Mouse (Mus musculus) neural tube, embryonic 13.5 days (tissue): ENCODE measurements around the gene Ctcfl. TPM values are rescaled to one million over a fixed set of nuclear protein-coding genes. Genes with fewer than 3 reads are reported as not detected.

ENCODE experiments used
- ATAC-seq: fragments of 200-750 bp; cut with Nextera tagmentation; 2 replicates; pipeline ENCODE4 v1.8.0; 2017; ENCODE audit warnings: low read depth, mild to moderate bottlenecking, moderate TSS enrichment, moderate library complexity
- H3K27ac ChIP-seq: fragments of 300-500 bp; sonication (generic); replicated peaks from 2 replicates; pipeline ENCODE4 v1.5.1; 2015; ENCODE audit warnings: moderate library complexity, mild to moderate bottlenecking, inconsistent platforms
- H3K27me3 ChIP-seq: fragments of 300-500 bp; sonication (generic); 2 replicates; pipeline ENCODE4 v1.6.1; 2015; ENCODE audit warnings: mild to moderate bottlenecking, inconsistent platforms
- H3K36me3 ChIP-seq: fragments of 300-500 bp; sonication (generic); 2 replicates; pipeline ENCODE4 v1.6.1; 2015; ENCODE audit warnings: mild to moderate bottlenecking, inconsistent platforms
- H3K4me1 ChIP-seq: fragments of 300-500 bp; sonication (generic); replicated peaks from 2 replicates; pipeline ENCODE4 v1.6.1; 2015; ENCODE audit warnings: inconsistent platforms
- H3K4me2 ChIP-seq: fragments of 300-500 bp; sonication (generic); 2 replicates; pipeline ENCODE4 v1.6.1; 2015; ENCODE audit warnings: inconsistent platforms, mild to moderate bottlenecking, moderate library complexity
- H3K4me3 ChIP-seq: fragments of 300-500 bp; sonication (generic); 2 replicates; pipeline ENCODE4 v1.5.1; 2015; ENCODE audit warnings: mild to moderate bottlenecking, inconsistent platforms
- H3K9ac ChIP-seq: fragments of 300-500 bp; sonication (generic); 2 replicates; pipeline ENCODE4 v1.6.1; 2015; ENCODE audit warnings: moderate library complexity, mild to moderate bottlenecking, inconsistent platforms
- H3K9me3 ChIP-seq: fragments of 300-500 bp; sonication (generic); 2 replicates; pipeline ENCODE4 v1.6.1; 2016; ENCODE audit warnings: inconsistent platforms
- WGBS: fragments of 180-500 bp; shearing (Covaris S2); methylation state at CpG from one replicate; pipeline ENCODE4 v1.1.7; 2015; 5-methylcytosine and 5-hydroxymethylcytosine counted together
- polyA plus RNA-seq: library from polyadenylated mRNA; unstranded; fragments of >200 nt; fragmentation: Nextera tagmentation; extraction: Ambion mirVana; gene quantifications from 2 replicates; pipeline ENCODE4 v1.2.1, GENCODE M21; 2015

Ctcfl gene
- polyA plus RNA-seq, 1 experiment from 2014 or later: 0.13 TPM

DNA sequence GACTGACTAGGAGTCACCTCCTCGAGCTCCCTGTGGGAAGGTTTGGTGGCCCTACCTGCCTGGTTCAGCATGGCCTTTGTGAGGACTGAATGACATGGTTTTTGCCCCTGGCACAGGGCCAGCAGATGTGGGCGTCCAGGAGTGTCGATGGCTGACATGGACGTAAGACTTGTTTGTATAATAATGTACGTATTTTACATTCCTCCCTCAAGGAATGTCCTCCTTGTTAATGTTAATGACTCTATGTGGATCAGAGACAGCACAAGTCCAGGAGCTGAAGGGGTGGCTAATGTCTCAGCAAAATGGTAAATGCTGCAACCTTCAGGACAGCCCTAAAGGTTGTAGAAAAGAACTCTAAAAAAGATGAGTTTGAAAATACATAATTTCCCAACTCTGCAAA is 45.7 kb downstream of the Ctcfl start:
- Histone ChIP-seq H3K9me3 (no peaks in the 10 kb centered on the region), H3K4me1 (no peaks in the 10 kb centered on the region), H3K4me3 (no peak overlapping the region), H3K4me2 (no peak overlapping the region), H3K9ac (no peak overlapping the region), H3K27ac (no peak overlapping the region), H3K27me3 (no peaks in the 10 kb centered on the region), H3K36me3 (no peaks in the 10 kb centered on the region)
- ATAC-seq: no peak
- 76% methylated on average over 5 of the region's 5 CpGs for WGBS

DNA sequence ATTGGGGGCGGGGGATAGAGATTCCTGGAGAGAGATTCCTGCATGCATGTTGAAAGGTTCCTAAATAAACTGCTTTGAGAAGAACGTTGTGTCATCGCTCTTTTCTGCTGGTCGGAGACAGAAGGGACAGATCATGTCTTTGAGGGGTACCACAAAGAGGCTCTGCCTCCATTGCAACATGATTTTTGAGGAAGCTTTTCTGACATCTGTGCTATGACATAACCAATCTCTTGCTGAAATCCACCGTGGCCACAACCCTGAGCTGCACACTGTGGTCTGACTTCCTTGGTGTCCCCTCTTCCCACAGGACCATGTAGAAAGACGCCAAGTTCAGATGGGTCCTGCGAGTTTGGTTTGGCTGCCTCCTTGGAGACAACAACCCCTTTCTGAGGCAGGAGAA is 46.4 kb downstream of the Ctcfl start:
- Histone ChIP-seq H3K27me3 (no peaks in the 10 kb centered on the region), H3K9ac (no peak overlapping the region), H3K9me3 (0 out of 2 replicates have a peak, but pooled peaks cover 4% of the 10 kb centered on the region), H3K4me3 (no peak overlapping the region), H3K4me1 (no peaks in the 10 kb centered on the region), H3K36me3 (no peaks in the 10 kb centered on the region), H3K4me2 (no peak overlapping the region), H3K27ac (no peak overlapping the region)
- ATAC-seq: no peak
- 95% methylated on average over 7 of the region's 7 CpGs for WGBS

DNA sequence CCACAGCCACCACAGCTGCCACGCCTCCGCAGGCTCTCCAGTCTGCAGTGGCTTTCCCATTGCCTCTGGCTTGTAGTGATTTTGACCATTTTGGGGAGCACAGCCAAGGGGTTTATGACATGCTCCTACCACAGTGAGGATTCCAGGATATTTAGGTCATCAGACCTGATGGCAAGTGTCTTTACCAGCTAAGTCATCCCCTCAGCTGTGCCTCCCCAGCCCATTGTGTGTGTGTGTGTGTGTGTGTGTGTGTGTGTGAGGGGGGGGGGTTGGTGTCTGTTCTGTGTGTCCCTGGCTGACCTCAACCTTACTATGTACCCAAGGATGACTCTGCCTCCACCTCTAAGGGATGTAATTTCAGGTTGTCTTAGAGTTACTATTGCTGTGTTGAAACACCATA is 54.5 kb downstream of the Ctcfl start:
- Histone ChIP-seq H3K27ac (no peak overlapping the region), H3K9me3 (0 out of 2 replicates have a peak, but pooled peaks cover 7% of the 10 kb centered on the region), H3K4me1 (no peaks in the 10 kb centered on the region), H3K4me2 (no peak overlapping the region), H3K9ac (no peak overlapping the region), H3K27me3 (no peaks in the 10 kb centered on the region), H3K36me3 (no peaks in the 10 kb centered on the region), H3K4me3 (no peak overlapping the region)
- 97% methylated on average over 2 of the region's 2 CpGs for WGBS
- ATAC-seq: no peak

DNA sequence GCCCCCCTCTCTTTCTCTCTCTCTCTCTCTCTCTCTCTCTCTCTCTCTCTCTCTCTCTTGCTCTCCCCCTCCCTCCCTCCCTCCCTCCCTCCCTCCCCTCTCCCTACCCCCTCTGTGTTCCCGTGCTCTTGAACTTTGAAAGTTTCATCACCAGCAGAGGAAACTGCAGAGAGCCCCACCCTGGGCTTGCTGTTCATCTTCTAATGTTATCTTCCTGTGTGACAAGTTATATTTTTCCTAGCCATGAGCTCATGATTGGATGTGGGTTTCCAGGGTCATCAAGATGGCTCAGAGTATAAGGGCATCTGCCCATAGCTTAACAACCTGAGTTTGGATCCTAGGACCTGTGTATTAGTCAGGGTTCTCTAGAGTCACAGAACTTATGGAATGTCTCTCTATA is 56.1 kb downstream of the Ctcfl start:
- H3K27ac ChIP-seq: no peak overlapping the region
- H3K4me2 ChIP-seq: no peak overlapping the region
- H3K36me3 ChIP-seq: no peaks in the 10 kb centered on the region
- no peaks in the 10 kb centered on the region for H3K27me3 ChIP-seq
- H3K4me1 ChIP-seq: no peaks in the 10 kb centered on the region
- no peak overlapping the region for H3K9ac ChIP-seq
- ATAC-seq: no peak
- 0 out of 2 replicates have a peak, but pooled peaks cover 6% of the 10 kb centered on the region for H3K9me3 ChIP-seq
- no peak overlapping the region for H3K4me3 ChIP-seq
- WGBS: 71% methylated on average over 1 of the region's 1 CpGs

DNA sequence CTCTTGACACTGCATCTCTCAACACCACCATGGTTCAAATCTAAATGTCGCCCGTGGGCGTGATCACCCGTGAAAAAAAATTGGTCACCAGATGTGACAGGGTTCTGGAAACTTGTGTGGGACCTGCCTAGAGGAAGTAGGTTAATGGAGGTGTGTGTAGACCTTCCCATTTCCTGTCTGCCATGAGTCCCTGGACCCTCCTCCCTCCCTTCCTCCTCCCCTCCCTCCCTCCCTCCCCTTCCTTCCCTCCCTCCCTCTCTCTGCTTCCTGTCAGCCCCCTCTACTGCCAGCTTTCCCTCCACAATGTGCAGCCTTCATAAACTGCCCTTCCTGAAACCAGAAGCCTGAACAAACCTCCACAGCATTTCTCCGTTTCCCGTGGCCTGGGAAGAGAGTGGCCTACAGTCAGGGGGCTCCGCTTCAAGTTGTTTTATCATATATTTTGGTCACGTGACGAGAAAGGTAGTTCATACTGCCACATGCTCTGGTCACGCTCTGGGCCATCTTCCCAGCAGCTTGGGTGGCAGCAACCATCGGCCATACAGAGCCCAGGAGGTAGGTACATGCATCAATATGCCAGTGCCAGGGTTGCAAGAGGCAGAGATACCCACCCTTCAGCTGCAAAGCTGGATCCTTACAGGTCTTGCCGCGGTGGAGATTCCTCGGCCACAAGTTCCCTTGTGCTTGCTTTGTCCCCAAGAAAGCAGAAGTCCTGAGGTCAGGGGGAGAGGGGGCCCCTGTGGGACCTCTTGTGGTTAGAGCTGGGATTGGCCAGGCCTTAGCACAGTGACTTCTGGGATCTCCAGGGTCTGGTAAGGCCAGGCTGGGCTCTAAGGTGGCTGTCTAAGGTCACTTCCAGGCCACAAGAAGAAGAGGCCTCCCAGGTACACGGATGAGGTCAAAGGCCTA is 57.6 kb downstream of the Ctcfl start:
- Histone ChIP-seq H3K36me3 (no peaks in the 10 kb centered on the region), H3K9ac (no peak overlapping the region), H3K9me3 (no peaks in the 10 kb centered on the region), H3K27me3 (no peaks in the 10 kb centered on the region), H3K4me2 (no peak overlapping the region), H3K27ac (no peak overlapping the region), H3K4me1 (no peaks in the 10 kb centered on the region), H3K4me3 (no peak overlapping the region)
- 80% methylated on average over 15 of the region's 15 CpGs for WGBS
- ATAC-seq: no peak

GRCm38 (mm10) chr2:173060450-173060849 is 58.9 kb downstream of the Ctcfl start:
- WGBS: 91% methylated on average over 9 of the region's 9 CpGs
- Histone ChIP-seq H3K4me1 (no peaks in the 10 kb centered on the region), H3K4me2 (no peak overlapping the region)

GRCm38 (mm10) chr2:173058263-173058662 is 61.1 kb downstream of the Ctcfl start:
- no peaks in the 10 kb centered on the region for H3K4me1 ChIP-seq
- no peak overlapping the region for H3K4me3 ChIP-seq
- H3K9ac ChIP-seq: no peak overlapping the region
- no peak overlapping the region for H3K4me2 ChIP-seq
- no peak overlapping the region for H3K27ac ChIP-seq
- no peaks in the 10 kb centered on the region for H3K9me3 ChIP-seq
- ATAC-seq: no peak
- H3K36me3 ChIP-seq: no peaks in the 10 kb centered on the region
- WGBS: 50% methylated on average over 11 of the region's 11 CpGs
- no peaks in the 10 kb centered on the region for H3K27me3 ChIP-seq

More at GRCm38 (mm10) chr2:173060450-173060849, 58.9 kb downstream of the Ctcfl start:
- Histone ChIP-seq H3K9me3 (no peaks in the 10 kb centered on the region), H3K27me3 (no peaks in the 10 kb centered on the region), H3K9ac (no peak overlapping the region), H3K27ac (no peak overlapping the region), H3K4me3 (no peak overlapping the region), H3K36me3 (no peaks in the 10 kb centered on the region)
- ATAC-seq: no peak

GRCm38 (mm10) chr2:173057623-173058022 is 61.7 kb downstream of the Ctcfl start:
- Histone ChIP-seq H3K4me1 (no peaks in the 10 kb centered on the region), H3K9ac (no peak overlapping the region), H3K9me3 (no peaks in the 10 kb centered on the region), H3K27ac (no peak overlapping the region), H3K4me2 (no peak overlapping the region), H3K27me3 (no peaks in the 10 kb centered on the region), H3K36me3 (no peaks in the 10 kb centered on the region), H3K4me3 (no peak overlapping the region)
- 62% methylated on average over 10 of the region's 10 CpGs for WGBS
- no peak for ATAC-seq

DNA sequence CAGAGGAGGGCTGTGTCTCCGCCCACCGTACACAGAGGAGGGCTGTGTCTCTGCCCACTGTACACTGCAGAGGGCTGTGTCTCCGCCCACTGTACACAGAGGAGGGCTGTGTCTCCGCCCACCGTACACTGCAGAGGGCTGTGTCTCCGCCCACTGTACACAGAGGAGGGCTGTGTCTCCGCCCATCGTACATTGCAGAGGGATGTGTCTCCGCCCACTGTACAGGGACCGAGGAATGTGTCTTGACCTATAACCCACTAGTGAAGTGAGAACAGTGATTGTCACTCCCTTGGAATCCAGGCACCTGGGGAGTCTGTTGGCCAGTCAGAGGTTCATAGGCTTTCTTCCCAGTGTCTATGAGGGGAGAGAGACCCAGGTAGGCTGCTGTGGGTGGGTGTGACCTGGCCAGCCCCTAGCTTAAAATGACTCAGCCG is 62.4 kb downstream of the Ctcfl start:
- Histone ChIP-seq H3K9me3 (no peaks in the 10 kb centered on the region), H3K4me2 (no peak overlapping the region), H3K4me3 (no peak overlapping the region), H3K9ac (no peak overlapping the region), H3K27me3 (no peaks in the 10 kb centered on the region), H3K4me1 (no peaks in the 10 kb centered on the region), H3K27ac (no peak overlapping the region), H3K36me3 (no peaks in the 10 kb centered on the region)
- ATAC-seq: no peak
- 74% methylated on average over 11 of the region's 11 CpGs for WGBS

GRCm38 (mm10) chr2:173056303-173056881 is 62.9 kb downstream of the Ctcfl start:
- Histone ChIP-seq H3K4me2 (no peak overlapping the region), H3K9me3 (no peaks in the 10 kb centered on the region), H3K9ac (no peak overlapping the region), H3K27ac (no peak overlapping the region), H3K36me3 (no peaks in the 10 kb centered on the region), H3K4me3 (no peak overlapping the region), H3K4me1 (no peaks in the 10 kb centered on the region), H3K27me3 (no peaks in the 10 kb centered on the region)
- 83% methylated on average over 10 of the region's 10 CpGs for WGBS
- ATAC-seq: no peak

DNA sequence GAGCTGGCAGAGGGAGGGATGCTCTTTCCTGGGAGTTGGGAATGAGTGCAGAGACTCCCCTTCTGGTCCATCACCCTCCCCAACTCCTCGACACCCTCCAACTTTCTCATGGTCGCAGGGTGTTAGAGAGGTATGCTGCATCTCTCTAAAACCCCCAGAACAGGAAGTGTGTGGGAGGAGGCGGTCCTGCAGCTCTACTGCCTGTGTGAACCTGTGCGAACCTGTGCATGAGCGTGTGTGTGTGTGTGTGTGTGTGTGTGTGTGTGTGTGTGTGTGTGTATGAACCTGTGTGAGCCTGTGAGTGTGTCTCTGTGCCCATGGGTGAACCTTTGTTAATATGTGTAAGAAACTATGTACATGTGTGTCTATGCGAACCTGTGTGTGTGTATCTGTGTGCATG is 65.5 kb downstream of the Ctcfl start:
- H3K4me2 ChIP-seq: no peak overlapping the region
- H3K27ac ChIP-seq: no peak overlapping the region
- no peaks in the 10 kb centered on the region for H3K9me3 ChIP-seq
- no peaks in the 10 kb centered on the region for H3K36me3 ChIP-seq
- no peaks in the 10 kb centered on the region for H3K27me3 ChIP-seq
- 84% methylated on average over 6 of the region's 6 CpGs for WGBS
- H3K4me3 ChIP-seq: no peak overlapping the region
- H3K4me1 ChIP-seq: peaks cover 10% of the 10 kb centered on the region; the same call in 1 of the 2 replicates
- H3K9ac ChIP-seq: no peak overlapping the region
- ATAC-seq: no peak

DNA sequence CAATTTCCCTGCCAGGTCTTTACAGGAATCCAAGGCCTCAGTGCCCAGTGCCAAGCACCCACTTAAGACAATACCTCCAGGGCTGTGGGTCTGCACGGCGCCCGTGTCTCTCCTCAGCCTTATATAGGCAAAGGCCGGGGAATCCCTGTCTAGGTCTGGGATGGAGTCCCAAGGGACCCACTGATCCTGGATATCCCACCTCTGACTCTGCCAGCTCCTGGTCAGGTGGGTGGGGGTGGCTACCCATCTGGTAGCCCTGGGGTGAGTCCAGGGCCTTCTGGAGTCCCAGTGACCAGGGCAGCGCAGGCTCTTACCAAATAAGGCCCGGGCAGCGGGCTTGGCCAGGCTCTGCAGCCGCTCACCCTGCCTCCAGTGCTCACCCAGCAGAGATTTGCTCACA is 66.4 kb downstream of the Ctcfl start:
- Histone ChIP-seq H3K36me3 (no peaks in the 10 kb centered on the region), H3K4me2 (no peak overlapping the region), H3K9ac (no peak overlapping the region), H3K9me3 (no peaks in the 10 kb centered on the region), H3K27ac (no peak overlapping the region), H3K4me1 (peaks cover 10% of the 10 kb centered on the region; the same call in 1 of the 2 replicates), H3K4me3 (no peak overlapping the region), H3K27me3 (no peaks in the 10 kb centered on the region)
- 93% methylated on average over 8 of the region's 8 CpGs for WGBS
- no peak for ATAC-seq
